Mouse (Mus musculus): ENCODE measurements around the gene Srrt. TPM values are rescaled to one million over a fixed set of nuclear protein-coding genes. Genes with fewer than 3 reads are reported as not detected.

Gene Srrt
- 60.3 and 109 TPM in 2 replicates for polyA plus RNA-seq (2012; rRNA removed)

DNA sequence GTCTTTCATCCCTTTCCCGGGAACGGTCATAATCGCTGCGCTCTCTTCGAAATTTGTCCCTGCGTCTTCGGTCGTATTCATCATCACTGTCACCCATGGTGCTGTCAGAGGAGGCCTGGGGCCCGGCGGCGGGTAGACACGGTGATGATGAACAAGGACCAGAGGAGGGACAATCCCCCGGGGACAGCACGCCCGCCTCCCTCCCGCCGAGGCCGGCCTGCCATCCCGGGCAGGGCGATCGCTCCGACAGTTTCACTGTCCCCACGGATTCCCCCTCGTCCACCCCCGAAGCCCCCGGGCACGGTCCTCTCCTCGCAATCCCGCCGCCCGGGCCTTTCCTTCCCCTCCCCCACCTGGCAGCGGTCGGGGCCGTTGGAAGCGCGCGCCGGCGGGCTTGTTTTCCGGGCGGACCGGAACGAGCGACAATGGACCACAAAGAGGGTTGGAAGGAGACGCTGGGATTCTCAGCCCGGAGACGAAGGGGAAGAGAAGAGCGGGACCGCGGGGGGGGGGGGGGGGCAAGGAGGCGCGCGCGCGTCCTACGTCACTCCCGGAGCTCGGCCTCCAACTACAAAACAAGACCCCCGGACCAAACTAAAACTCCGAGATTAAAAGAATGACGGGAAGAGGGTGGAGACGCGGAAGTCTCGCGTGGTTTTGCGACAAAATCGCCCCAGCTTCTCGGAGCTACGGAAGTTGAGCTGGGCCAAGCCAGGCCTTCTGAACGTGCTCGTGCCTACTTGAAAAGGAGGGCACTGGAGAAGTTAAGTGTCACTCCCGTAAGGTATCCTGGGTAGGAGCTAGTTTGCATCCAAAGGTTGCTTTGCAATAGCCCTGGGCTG lies at the start of gene Srrt:
Gene Srrt (minus strand): TSS at position 604 of the 842 bp plus-strand sequence.
- peak within 1 kb of the TSS; percentile 74 for H3K27ac ChIP-seq (ENCODE audit: insufficient read depth, low read depth, low read length)
- WGBS: under 1% methylated on average over 68 of the region's 72 CpGs
- H3K36me3 ChIP-seq (ENCODE audit: control insufficient read depth, insufficient read depth, low read length): peaks cover 18% of the 10 kb centered on the region
- H3K4me1 ChIP-seq (ENCODE audit: control insufficient read depth, insufficient read depth, insufficient read length, low read length): peaks cover 7% of the 10 kb centered on the region; the same call in 1 of the 2 replicates
- H3K27me3 ChIP-seq (ENCODE audit: control insufficient read depth, insufficient read depth, low read length): no peaks in the 10 kb centered on the region
- no peak for TF ChIP-seq CTCF (IDR thresholded peaks at IDR 0.05; ENCODE audit: extremely low read depth, insufficient read length, insufficient replicate concordance, low read depth, low read length)
- TF ChIP-seq POLR2A (IDR thresholded peaks at IDR 0.05; ENCODE audit: low read depth, low read length): no peak; the same call in 1 of the 2 replicates
- H3K4me3 ChIP-seq (ENCODE audit: low read depth, low read length): peak within 1 kb of the TSS; percentile 81

DNA sequence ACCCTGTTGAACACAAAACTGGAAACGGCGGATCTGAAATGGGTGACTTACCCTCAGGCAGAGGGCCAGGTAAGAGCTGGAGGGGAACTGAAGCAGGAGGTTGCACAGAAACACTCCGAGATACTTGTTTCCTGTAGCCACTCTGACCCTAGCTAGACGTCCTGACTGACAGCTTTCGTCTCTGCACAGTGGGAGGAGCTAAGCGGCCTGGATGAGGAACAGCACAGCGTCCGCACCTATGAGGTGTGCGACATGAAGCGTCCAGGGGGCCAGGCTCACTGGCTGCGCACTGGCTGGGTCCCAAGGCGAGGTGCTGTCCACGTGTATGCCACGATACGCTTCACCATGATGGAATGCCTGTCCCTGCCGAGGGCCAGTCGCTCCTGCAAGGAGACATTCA lies 46.6 kb upstream of the Srrt start:
- no peak overlapping the region for H3K27ac ChIP-seq (ENCODE audit: insufficient read depth, low read depth, low read length)
- no peaks in the 10 kb centered on the region for H3K27me3 ChIP-seq (ENCODE audit: control insufficient read depth, insufficient read depth, low read length)
- WGBS: 66% methylated on average over 17 of the region's 17 CpGs
- TF ChIP-seq POLR2A (IDR thresholded peaks at IDR 0.05; ENCODE audit: low read depth, low read length): no peak
- TF ChIP-seq CTCF (IDR thresholded peaks at IDR 0.05; ENCODE audit: extremely low read depth, insufficient read length, insufficient replicate concordance, low read depth, low read length): no peak
- peaks cover 31% of the 10 kb centered on the region for H3K36me3 ChIP-seq (ENCODE audit: control insufficient read depth, insufficient read depth, low read length)
- peak overlapping the region; percentile 29 for H3K4me3 ChIP-seq (ENCODE audit: low read depth, low read length)
- peaks cover 13% of the 10 kb centered on the region for H3K4me1 ChIP-seq (ENCODE audit: control insufficient read depth, insufficient read depth, insufficient read length, low read length)

DNA sequence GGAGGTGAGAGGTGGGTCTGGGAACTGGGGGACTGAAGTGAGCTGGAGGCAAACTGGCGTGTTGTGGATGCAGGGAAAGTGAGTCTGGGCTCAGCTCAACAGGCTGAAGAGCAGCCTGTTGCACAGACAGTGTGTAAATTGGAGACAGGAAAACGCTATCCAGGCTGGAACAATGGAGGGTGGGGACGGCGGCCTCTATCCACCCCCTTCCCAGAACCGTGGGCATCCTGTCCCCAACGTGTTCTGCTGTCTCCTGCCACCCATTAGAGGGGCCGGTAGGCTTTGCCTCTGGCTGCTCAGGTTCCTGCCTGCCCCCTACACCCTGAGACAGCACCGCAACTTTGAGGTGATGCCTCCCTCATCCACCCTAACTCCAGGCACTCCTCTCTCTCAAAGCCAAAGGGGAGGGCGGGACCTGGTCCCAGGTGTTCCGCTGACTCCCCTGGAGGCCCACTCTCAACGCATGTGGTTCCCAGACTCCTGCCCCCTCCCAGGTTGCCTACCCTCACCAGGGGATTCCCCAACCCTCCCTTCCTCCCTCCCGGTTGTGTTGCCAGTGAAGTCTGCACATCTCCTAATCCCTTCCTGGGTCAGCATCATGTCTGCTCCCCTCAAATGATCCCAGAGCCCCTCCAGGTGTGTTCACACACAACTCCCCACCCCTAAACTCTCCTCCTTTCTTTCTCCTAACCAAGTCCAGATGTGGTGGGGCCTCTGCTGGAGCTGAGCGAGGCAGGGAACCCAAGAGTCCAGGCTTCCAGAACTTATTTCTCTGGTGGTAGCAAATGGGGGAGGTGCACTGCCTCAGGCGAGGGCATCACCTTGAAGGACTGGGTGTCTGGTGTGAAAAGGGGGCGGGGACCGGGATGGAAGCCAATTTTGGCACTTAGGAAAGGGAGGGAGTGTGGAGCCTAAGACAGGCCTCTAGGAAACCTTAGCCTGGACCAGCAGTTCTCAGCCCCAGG lies 44.8 kb upstream of the Srrt start:
- Histone ChIP-seq H3K4me1 (ENCODE audit: control insufficient read depth, insufficient read depth, insufficient read length, low read length) (peaks cover 13% of the 10 kb centered on the region), H3K36me3 (ENCODE audit: control insufficient read depth, insufficient read depth, low read length) (peaks cover 20% of the 10 kb centered on the region), H3K4me3 (ENCODE audit: low read depth, low read length) (peak overlapping the region; percentile 72), H3K27ac (ENCODE audit: insufficient read depth, low read depth, low read length) (peak overlapping the region; percentile 15; the same call in 1 of the 2 replicates), H3K27me3 (ENCODE audit: control insufficient read depth, insufficient read depth, low read length) (no peaks in the 10 kb centered on the region)
- WGBS: 16% methylated on average over 16 of the region's 16 CpGs
- TF ChIP-seq POLR2A (IDR thresholded peaks at IDR 0.05; ENCODE audit: low read depth, low read length): no peak
- TF ChIP-seq CTCF (IDR thresholded peaks at IDR 0.05; ENCODE audit: extremely low read depth, insufficient read length, insufficient replicate concordance, low read depth, low read length): no peak

DNA sequence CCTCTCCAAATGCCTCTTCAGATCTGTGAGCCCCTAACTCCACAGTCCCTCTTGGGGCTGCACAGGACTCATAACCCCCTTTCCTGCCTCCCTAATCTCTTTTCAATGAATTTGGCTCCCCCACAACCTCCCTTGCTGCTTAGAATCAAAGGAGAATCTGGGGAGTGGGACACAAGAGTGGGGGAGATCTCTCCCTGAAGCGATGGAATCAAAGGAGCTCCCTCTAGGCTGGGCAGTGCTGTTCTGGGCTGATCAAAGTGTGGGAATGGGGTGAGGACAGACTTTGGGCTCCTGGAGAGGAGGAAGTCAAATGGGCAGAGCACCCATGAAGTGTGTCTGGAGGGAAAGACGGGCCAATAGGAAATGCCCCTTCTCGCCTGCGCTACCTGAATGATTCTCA lies 43.9 kb upstream of the Srrt start:
- 12% methylated on average over 4 of the region's 4 CpGs for WGBS
- Histone ChIP-seq H3K27ac (ENCODE audit: insufficient read depth, low read depth, low read length) (peak overlapping the region; percentile 15; the same call in 1 of the 2 replicates), H3K36me3 (ENCODE audit: control insufficient read depth, insufficient read depth, low read length) (peaks cover 15% of the 10 kb centered on the region), H3K4me1 (ENCODE audit: control insufficient read depth, insufficient read depth, insufficient read length, low read length) (peaks cover 13% of the 10 kb centered on the region), H3K27me3 (ENCODE audit: control insufficient read depth, insufficient read depth, low read length) (no peaks in the 10 kb centered on the region), H3K4me3 (ENCODE audit: low read depth, low read length) (peak overlapping the region; percentile 72)
- TF ChIP-seq CTCF (IDR thresholded peaks at IDR 0.05; ENCODE audit: extremely low read depth, insufficient read length, insufficient replicate concordance, low read depth, low read length) (no peak), POLR2A (IDR thresholded peaks at IDR 0.05; ENCODE audit: low read depth, low read length) (0 out of 2 replicates have a peak, but pooled peaks have one; percentile 25)

DNA sequence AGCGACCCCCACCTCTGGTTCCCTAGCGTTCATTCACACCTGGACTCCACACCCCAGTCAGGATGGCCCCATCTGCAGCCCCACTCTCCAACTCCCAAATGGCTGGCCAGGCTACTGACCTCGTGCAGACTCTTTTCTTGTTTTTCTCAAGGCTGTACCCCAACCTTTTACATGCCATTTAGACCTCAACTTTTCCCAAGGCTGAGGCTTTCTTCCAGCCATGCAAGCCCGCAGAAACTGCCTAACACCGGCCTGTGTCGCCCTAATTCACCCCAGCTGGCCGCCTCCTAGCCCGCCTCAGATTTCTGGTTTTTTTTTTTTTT lies 43.5 kb upstream of the Srrt start:
- Histone ChIP-seq H3K27ac (ENCODE audit: insufficient read depth, low read depth, low read length) (0 out of 2 replicates have a peak overlapping the region, but pooled peaks have one; percentile 3), H3K36me3 (ENCODE audit: control insufficient read depth, insufficient read depth, low read length) (peaks cover 11% of the 10 kb centered on the region), H3K27me3 (ENCODE audit: control insufficient read depth, insufficient read depth, low read length) (no peaks in the 10 kb centered on the region), H3K4me1 (ENCODE audit: control insufficient read depth, insufficient read depth, insufficient read length, low read length) (peaks cover 13% of the 10 kb centered on the region), H3K4me3 (ENCODE audit: low read depth, low read length) (peak overlapping the region; percentile 72)
- 8% methylated on average over 8 of the region's 8 CpGs for WGBS
- TF ChIP-seq CTCF (IDR thresholded peaks at IDR 0.05; ENCODE audit: extremely low read depth, insufficient read length, insufficient replicate concordance, low read depth, low read length) (no peak), POLR2A (IDR thresholded peaks at IDR 0.05; ENCODE audit: low read depth, low read length) (no peak)

DNA sequence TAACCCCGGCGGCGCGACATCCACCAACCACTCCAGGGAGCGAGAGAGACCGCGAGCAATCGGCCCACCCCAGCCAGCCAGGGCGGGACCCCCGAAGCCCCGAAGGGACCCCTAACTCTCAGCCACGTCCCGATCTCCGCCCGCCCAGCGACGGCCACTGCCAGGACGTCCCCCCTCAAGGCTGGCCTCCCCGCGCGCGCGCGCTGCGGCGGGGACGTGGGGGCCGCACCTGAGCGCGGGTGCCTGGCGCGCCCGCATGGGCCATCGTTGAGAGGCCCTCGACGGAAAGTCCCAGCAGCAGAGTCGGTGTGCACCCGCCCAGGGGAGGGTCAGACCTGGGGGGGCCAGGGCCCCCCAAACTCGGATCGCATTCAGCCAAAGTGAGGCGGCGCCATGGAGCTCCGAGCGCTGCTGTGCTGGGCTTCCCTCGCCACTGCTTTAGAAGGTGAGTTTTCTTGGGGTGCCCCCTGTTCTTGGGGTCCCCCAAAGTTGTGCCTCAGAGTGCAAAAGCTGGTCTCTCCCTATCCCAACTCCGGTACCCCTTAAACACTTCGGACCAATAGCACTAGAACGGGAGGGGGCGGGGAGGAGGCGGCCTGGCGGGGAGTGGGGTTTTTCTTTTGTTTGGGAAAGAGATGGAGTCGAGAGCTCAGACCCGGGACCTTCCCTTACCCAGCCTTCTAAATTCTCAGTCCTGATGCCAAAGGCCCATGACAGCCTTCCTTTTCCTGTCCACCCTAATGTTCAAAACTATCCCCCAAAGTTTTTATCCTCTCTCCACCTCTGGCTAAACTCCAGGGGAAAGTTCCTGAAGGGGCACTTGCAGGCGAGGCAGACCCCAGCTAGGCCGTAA lies 43.0 kb upstream of the Srrt start:
- H3K4me3 ChIP-seq (ENCODE audit: low read depth, low read length): peak overlapping the region; percentile 72
- peaks cover 13% of the 10 kb centered on the region for H3K4me1 ChIP-seq (ENCODE audit: control insufficient read depth, insufficient read depth, insufficient read length, low read length)
- H3K36me3 ChIP-seq (ENCODE audit: control insufficient read depth, insufficient read depth, low read length): peaks cover 11% of the 10 kb centered on the region
- WGBS: 1% methylated on average over 55 of the region's 55 CpGs
- H3K27me3 ChIP-seq (ENCODE audit: control insufficient read depth, insufficient read depth, low read length): no peaks in the 10 kb centered on the region
- H3K27ac ChIP-seq (ENCODE audit: insufficient read depth, low read depth, low read length): peak overlapping the region; percentile 67
- TF ChIP-seq CTCF (IDR thresholded peaks at IDR 0.05; ENCODE audit: extremely low read depth, insufficient read length, insufficient replicate concordance, low read depth, low read length) (no peak), POLR2A (IDR thresholded peaks at IDR 0.05; ENCODE audit: low read depth, low read length) (no peak)
